Mouse (Mus musculus) bone marrow, adult 2 months (tissue): ENCODE data around the gene Zbtb9. TPM values are rescaled to one million over a fixed set of nuclear protein-coding genes. Genes with fewer than 3 reads are reported as not detected.
A peak's percentile ranks its signal among the peaks of the same experiment; 100 is the strongest.

ENCODE experiments used
- H3K27ac ChIP-seq: fragments of 200-500 bp; 2 replicates; pipeline ENCODE4 v1.5.1; 2012; ENCODE audit warnings: low read depth, mild to moderate bottlenecking, control low read depth, inconsistent platforms, low read length; ENCODE audit not compliant: control insufficient read depth, poor library complexity, insufficient read depth
- H3K4me1 ChIP-seq: fragments of 200-500 bp; 2 replicates; pipeline ENCODE4 v1.6.1; 2011; ENCODE audit warnings: low read length; ENCODE audit not compliant: control insufficient read depth, insufficient read depth
- H3K4me3 ChIP-seq: fragments of 200-500 bp; replicated peaks from 2 replicates; pipeline ENCODE3; 2011; ENCODE audit warnings: mild to moderate bottlenecking, low read depth, low read length, control low read depth; ENCODE audit not compliant: control insufficient read depth
- CTCF ChIP-seq: fragments of 200-500 bp; IDR thresholded peaks from 2 replicates; pipeline ENCODE4 v1.5.1; 2011; ENCODE audit warnings: low read length, control low read depth; ENCODE audit not compliant: control insufficient read depth, insufficient read depth
- POLR2A ChIP-seq: fragments of 200-500 bp; IDR thresholded peaks from 2 replicates; pipeline ENCODE4 v1.6.1; 2011; ENCODE audit warnings: low read depth, mild to moderate bottlenecking, control low read depth, low read length, borderline replicate concordance; ENCODE audit not compliant: control insufficient read depth
- WGBS: fragments of 180-500 bp; shearing (Covaris S2); methylation state at CpG from one replicate; pipeline ENCODE4 v1.1.7; 2018; 5-methylcytosine and 5-hydroxymethylcytosine counted together
- polyA plus RNA-seq: library from polyadenylated mRNA; stranded (reverse); fragments of >200 nt; gene quantifications from 2 replicates; pipeline ENCODE4 v1.2.4, GENCODE M21; 2011; ENCODE audit warnings: low replicate concordance; ENCODE audit not compliant: missing spikeins, insufficient read depth, insufficient read length

Gene Zbtb9
- polyA plus RNA-seq, 1 experiment = 10.2 TPM

- Histone ChIP-seq H3K27ac (no peak overlapping the region), H3K4me1 (peaks cover 3% of the 10 kb centered on the region; the same call in 1 of the 2 replicates), H3K4me3 (no peak overlapping the region)
- 90% methylated on average over 12 of the region's 12 CpGs for WGBS
- TF ChIP-seq CTCF (no peak), POLR2A (no peak)
Observed at GRCm38 (mm10) chr17:26936453-26936852, 36.5 kb upstream of the Zbtb9 start.

GRCm38 (mm10) chr17:26936921-26937695 lies 35.9 kb upstream of the Zbtb9 start:
- 88% methylated on average over 15 of the region's 15 CpGs for WGBS
- Histone ChIP-seq H3K4me3 (no peak overlapping the region), H3K4me1 (peaks cover 3% of the 10 kb centered on the region; the same call in 1 of the 2 replicates), H3K27ac (no peak overlapping the region)
- no peak for TF ChIP-seq CTCF
- TF ChIP-seq POLR2A = no peak

- 50% methylated on average over 16 of the region's 16 CpGs for WGBS
- peak overlapping the region; percentile 68 for H3K4me3 ChIP-seq
- peak overlapping the region; percentile 81; the same call in 1 of the 2 replicates for H3K27ac ChIP-seq
- peaks cover 1% of the 10 kb centered on the region; the same call in 1 of the 2 replicates for H3K4me1 ChIP-seq
- TF ChIP-seq POLR2A (no peak), CTCF (no peak)
Observed at GRCm38 (mm10) chr17:26937883-26938695, 34.9 kb upstream of the Zbtb9 start.

- H3K27ac ChIP-seq = peak overlapping the region; percentile 81
- H3K4me1 ChIP-seq = peaks cover 1% of the 10 kb centered on the region; the same call in 1 of the 2 replicates
- H3K4me3 ChIP-seq = peak overlapping the region; percentile 68
- under 1% methylated on average over 22 of the region's 22 CpGs for WGBS
- TF ChIP-seq POLR2A (no peak), CTCF (no peak)
Observed at GRCm38 (mm10) chr17:26938731-26939130, 34.2 kb upstream of the Zbtb9 start.

- peak within 1 kb of the TSS; percentile 70 for H3K4me3 ChIP-seq
- WGBS = under 1% methylated on average over 70 of the region's 70 CpGs
- TF ChIP-seq CTCF (no peak), POLR2A (peak; percentile 95)
- peaks cover 1% of the 10 kb centered on the region; the same call in 1 of the 2 replicates for H3K4me1 ChIP-seq
- peak within 1 kb of the TSS; percentile 81 for H3K27ac ChIP-seq
Observed at GRCm38 (mm10) chr17:26939178-26939972, 33.6 kb upstream of the Zbtb9 start, which contains the start of gene Cuta. Gene Cuta (minus strand): TSS chr17:26939569.

GRCm38 (mm10) chr17:26939973-26940300 lies 33.0 kb upstream of the Zbtb9 start:
- Histone ChIP-seq H3K27ac (peak overlapping the region; percentile 81), H3K4me1 (peaks cover 1% of the 10 kb centered on the region; the same call in 1 of the 2 replicates), H3K4me3 (peak overlapping the region; percentile 70)
- WGBS = 13% methylated on average over 3 of the region's 3 CpGs
- TF ChIP-seq CTCF = no peak
- TF ChIP-seq POLR2A = no peak

- peaks cover 1% of the 10 kb centered on the region; the same call in 1 of the 2 replicates for H3K4me1 ChIP-seq
- peak within 1 kb of the TSS; percentile 70 for H3K4me3 ChIP-seq
- WGBS = 12% methylated on average over 22 of the region's 24 CpGs
- TF ChIP-seq POLR2A = no peak
- no peak for TF ChIP-seq CTCF
- peak within 1 kb of the TSS; percentile 81 for H3K27ac ChIP-seq
Observed at GRCm38 (mm10) chr17:26941031-26941789, 31.8 kb upstream of the Zbtb9 start, which contains the start of gene Syngap1. Gene Syngap1 (plus strand): TSS chr17:26941253.
